ENCODE assay signal across 10 mouse cellular contexts in genomic region chr5:140948009-140948408, GRCm38 (mm10). TPM values are rescaled to one million over a fixed set of nuclear protein-coding genes. Genes with fewer than 3 reads are reported as not detected.
DNase-seq lines count a peak whose midpoint lies in the region; ATAC-seq and TF ChIP-seq lines count a peak whose summit lies in the region.
"Had no signal": no experiment of that assay in that cellular context is flagged by ENCODE, and none has a peak within 500 bp of the region (broad histone marks: within the 10 kb centered on the region; RNA-seq: fewer than 3 reads in every experiment).

No protein-coding gene starts in this region.

- no peak overlapping the region for H3K9ac ChIP-seq in midbrain, embryonic 11.5 days (ENCODE audit: low read length)
- H3K9ac ChIP-seq in midbrain, embryonic 14.5 days (replicated peaks; ENCODE audit: low read length), result no peak overlapping the region
- no peak overlapping the region for H3K9ac ChIP-seq in forebrain, postnatal 0 days

- H3K4me2 ChIP-seq in midbrain, embryonic 11.5 days, result no peak overlapping the region
- no peak overlapping the region for H3K4me2 ChIP-seq in midbrain, embryonic 14.5 days (ENCODE audit: low read length)
- H3K4me2 ChIP-seq in forebrain, postnatal 0 days (ENCODE audit: low read depth), result no peak overlapping the region

- H3K4me3 ChIP-seq in midbrain, embryonic 11.5 days (ENCODE audit: low read depth, low read length), result no peak overlapping the region
- no peak overlapping the region for H3K4me3 ChIP-seq in midbrain, embryonic 14.5 days (replicated peaks; ENCODE audit: low read depth, low read length)
- no peak overlapping the region for H3K4me3 ChIP-seq in forebrain, postnatal 0 days (ENCODE audit: low read depth, low read length)
- H3K4me3 ChIP-seq: heart, adult 2 months; myocyte had no signal

- 84% methylated on average over 10 of the region's 10 CpGs for whole genome bisulfite sequencing in midbrain, embryonic 11.5 days
- WGBS in midbrain, embryonic 14.5 days, result 77% methylated on average over 10 of the region's 10 CpGs
- WGBS in forebrain, postnatal 0 days, result 59% methylated on average over 10 of the region's 10 CpGs

- no peak for TF ChIP-seq CTCF in forebrain, postnatal 0 days (IDR thresholded peaks at IDR 0.05; ENCODE audit: low read depth)

- no peak overlapping the region for H3K27ac ChIP-seq in midbrain, embryonic 11.5 days (ENCODE audit: low read depth, low read length)
- H3K27ac ChIP-seq in midbrain, embryonic 14.5 days (replicated peaks; ENCODE audit: low read depth, low read length), result no peak overlapping the region
- H3K27ac ChIP-seq in forebrain, postnatal 0 days (ENCODE audit: low read depth, low read length), result no peak overlapping the region
- H3K27ac ChIP-seq: heart, adult 2 months had no signal

- DNase-seq in midbrain, embryonic 11.5 days (ENCODE audit: low spot score, missing footprints), result peak; percentile 2
- no peak for DNase-seq in midbrain, embryonic 14.5 days
- peak; percentile 25 for DNase-seq in heart, postnatal 4 days
- DNase-seq in lung, postnatal 14 days, result peak; percentile 37
- DNase-seq in spleen, postnatal 4 days (ENCODE audit: low spot score in 2 of 2), result peak; percentile 71 to 81
- no peak for DNase-seq in MN1 (ENCODE audit: low spot score)
- no peak for DNase-seq in Muller cell, postnatal 12 days (ENCODE audit: inconsistent ontology term)
- no peak for DNase-seq in forebrain, postnatal 0 days

- H3K9me3 ChIP-seq in midbrain, embryonic 11.5 days (ENCODE audit: control insufficient read depth, low read length), result no peaks in the 10 kb centered on the region
- no peaks in the 10 kb centered on the region for H3K9me3 ChIP-seq in midbrain, embryonic 14.5 days (ENCODE audit: control insufficient read depth, low read length)
- no peaks in the 10 kb centered on the region for H3K9me3 ChIP-seq in forebrain, postnatal 0 days (ENCODE audit: low read length)

- H3K4me1 ChIP-seq in midbrain, embryonic 11.5 days (ENCODE audit: control insufficient read depth, insufficient read depth, low read length), result no peaks in the 10 kb centered on the region
- no peaks in the 10 kb centered on the region for H3K4me1 ChIP-seq in midbrain, embryonic 14.5 days (ENCODE audit: control insufficient read depth, insufficient read depth, low read length)
- no peaks in the 10 kb centered on the region for H3K4me1 ChIP-seq in forebrain, postnatal 0 days (ENCODE audit: insufficient read depth)

- H3K27me3 ChIP-seq in midbrain, embryonic 11.5 days (ENCODE audit: control insufficient read depth, insufficient read depth, low read length), result no peaks in the 10 kb centered on the region
- no peaks in the 10 kb centered on the region for H3K27me3 ChIP-seq in midbrain, embryonic 14.5 days (ENCODE audit: control insufficient read depth, insufficient read depth, low read length)
- peaks cover 2% of the 10 kb centered on the region; the same call in 1 of the 2 replicates for H3K27me3 ChIP-seq in forebrain, postnatal 0 days (ENCODE audit: insufficient read depth, low read length)

- no peak for ATAC-seq in midbrain, embryonic 11.5 days (ENCODE audit: low FRiP score)
- no peak for ATAC-seq in midbrain, embryonic 14.5 days (ENCODE audit: low FRiP score, low TSS enrichment)
- ATAC-seq in forebrain, postnatal 0 days, result no peak

- H3K36me3 ChIP-seq in midbrain, embryonic 11.5 days (ENCODE audit: control insufficient read depth, insufficient read depth, low read length), result no peaks in the 10 kb centered on the region
- no peaks in the 10 kb centered on the region for H3K36me3 ChIP-seq in midbrain, embryonic 14.5 days (ENCODE audit: control insufficient read depth, insufficient read depth, low read length)
- H3K36me3 ChIP-seq in forebrain, postnatal 0 days (ENCODE audit: insufficient read depth), result no peaks in the 10 kb centered on the region

RNA-seq across cellular contexts. Expression of gene Card11, which starts 52.4 kb away (rescaled TPM):
- polyA plus RNA-seq in midbrain, embryonic 11.5 days (2014; fragmentation: Nextera tagmentation; extraction: Ambion mirVana), result 0.22 TPM in 1 of 2 replicates, not detected in the other
- 0.28 TPM in 1 of 2 replicates, not detected in the other for polyA plus RNA-seq in midbrain, embryonic 14.5 days (2014; fragmentation: Nextera tagmentation; extraction: Ambion mirVana)
- under 1 TPM; 0.14 to 0.38 TPM for total RNA-seq in heart, postnatal 4 days (2021)
- not detected in 2 replicates for total RNA-seq in forebrain, postnatal 0 days (2014; rRNA removed)
- not detected in 2 replicates for polyA plus RNA-seq in forebrain, postnatal 0 days (2015; fragmentation: Nextera tagmentation; extraction: Ambion mirVana)

Comparison
In these comparisons a context has a peak if more than half of its experiments do, and no peak if none do; other contexts are left out.
1. DNase-seq: peak in midbrain, embryonic 11.5 days (single experiment), heart, postnatal 4 days (single experiment), lung, postnatal 14 days (single experiment) and spleen, postnatal 4 days (2 of 2); none in midbrain, embryonic 14.5 days (single experiment), MN1 (single experiment), Muller cell, postnatal 12 days (single experiment) and forebrain, postnatal 0 days (single experiment).